ENCODE assay signal across 8 mouse cellular contexts in the genomic region with DNA sequence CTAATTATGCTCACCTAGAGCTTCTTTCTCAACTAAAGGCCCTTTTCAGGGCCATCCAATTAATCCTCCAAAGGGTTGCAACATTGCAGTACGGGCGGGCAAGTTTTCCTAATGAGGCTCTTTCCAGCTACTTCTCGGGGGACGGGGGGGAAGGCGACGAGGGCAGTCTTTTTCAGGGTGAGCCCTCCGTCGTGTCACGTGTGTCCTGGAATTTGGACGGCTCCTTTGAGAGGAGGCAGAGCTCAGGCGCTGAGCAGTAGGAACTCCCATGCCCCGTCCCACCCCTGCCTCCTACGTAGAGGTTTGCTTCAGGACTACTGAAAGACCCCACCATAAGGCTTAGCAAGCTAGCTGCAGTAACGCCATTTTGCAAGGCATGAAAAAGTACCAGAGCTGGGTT. TPM values are rescaled to one million over a fixed set of nuclear protein-coding genes. Genes with fewer than 3 reads are reported as not detected.
A peak's percentile ranks its signal among the peaks of the same experiment; 100 is the strongest.
DNase-seq lines count a peak whose midpoint lies in the region; ATAC-seq lines count a peak whose summit lies in the region.
"Not testable (repeated sequence)": the region's sequence is repeated elsewhere in the genome, so short reads cannot be mapped to it uniquely, and the experiment has no call there.
"Had no signal": no experiment of that assay in that cellular context is flagged by ENCODE, and none has a peak within 500 bp of the region (broad histone marks: within the 10 kb centered on the region; RNA-seq: fewer than 3 reads in every experiment).

No protein-coding gene starts in this region.

- not testable (repeated sequence) for H3K9ac ChIP-seq in embryonic facial prominence, embryonic 12.5 days; forebrain, embryonic 16.5 days (replicated peaks; ENCODE audit: low read depth, low read length); kidney, embryonic 16.5 days (replicated peaks; ENCODE audit: low read length); liver, embryonic 16.5 days (ENCODE audit: low read depth, low read length); midbrain, embryonic 14.5 days (replicated peaks; ENCODE audit: low read length); stomach, embryonic 14.5 days (replicated peaks; ENCODE audit: low read depth, low read length)

- not testable (repeated sequence) for H3K4me1 ChIP-seq in embryonic facial prominence, embryonic 12.5 days; forebrain, embryonic 16.5 days (replicated peaks; ENCODE audit: control insufficient read depth, insufficient read depth, low read length); hindbrain, embryonic 10.5 days (replicated peaks); kidney, embryonic 16.5 days (ENCODE audit: insufficient read depth, low read length); liver, embryonic 16.5 days (ENCODE audit: control insufficient read depth, low read depth, low read length); midbrain, embryonic 14.5 days (ENCODE audit: control insufficient read depth, insufficient read depth, low read length); stomach, embryonic 14.5 days (ENCODE audit: control insufficient read depth, insufficient read depth, low read length)

- peak overlapping the region; percentile 70 for H3K27ac ChIP-seq in embryonic facial prominence, embryonic 12.5 days
- H3K27ac ChIP-seq in forebrain, embryonic 16.5 days (ENCODE audit: low read length); kidney, embryonic 16.5 days (ENCODE audit: low read length); midbrain, embryonic 14.5 days (replicated peaks; ENCODE audit: low read depth, low read length): not testable (repeated sequence)
- peak overlapping the region; percentile 69; the same call in 1 of the 2 replicates for H3K27ac ChIP-seq in hindbrain, embryonic 10.5 days
- peak overlapping the region; percentile 75 for H3K27ac ChIP-seq in liver, embryonic 16.5 days (ENCODE audit: low read length)
- 0 out of 2 replicates have a peak overlapping the region, but pooled peaks have one; percentile 52 for H3K27ac ChIP-seq in stomach, embryonic 14.5 days (ENCODE audit: low read length)

- peak overlapping the region; percentile 24; the same call in 1 of the 2 replicates for H3K4me3 ChIP-seq in embryonic facial prominence, embryonic 12.5 days
- peak overlapping the region; percentile 21 for H3K4me3 ChIP-seq in forebrain, embryonic 16.5 days (replicated peaks; ENCODE audit: low read length)
- peak overlapping the region; percentile 39 for H3K4me3 ChIP-seq in hindbrain, embryonic 10.5 days
- H3K4me3 ChIP-seq in kidney, embryonic 16.5 days (ENCODE audit: low read length) = peak overlapping the region; percentile 20; the same call in 1 of the 2 replicates
- peak overlapping the region; percentile 29; the same call in 1 of the 2 replicates for H3K4me3 ChIP-seq in liver, embryonic 16.5 days (ENCODE audit: low read depth, low read length)
- H3K4me3 ChIP-seq in midbrain, embryonic 14.5 days (replicated peaks; ENCODE audit: low read depth, low read length); stomach, embryonic 14.5 days (ENCODE audit: low read depth, low read length): not testable (repeated sequence)

- WGBS in embryonic facial prominence, embryonic 12.5 days = 0% methylated on average over 14 of the region's 14 CpGs
- under 1% methylated on average over 11 of the region's 14 CpGs for WGBS in forebrain, embryonic 16.5 days
- WGBS in hindbrain, embryonic 10.5 days = 0% methylated on average over 14 of the region's 14 CpGs
- WGBS in kidney, embryonic 16.5 days = 0% methylated on average over 12 of the region's 14 CpGs
- under 1% methylated on average over 14 of the region's 14 CpGs for WGBS in liver, embryonic 16.5 days (ENCODE audit: insufficient replicate concordance)
- WGBS in midbrain, embryonic 14.5 days = 0% methylated on average over 13 of the region's 14 CpGs
- whole genome bisulfite sequencing in stomach, embryonic 14.5 days = 0% methylated on average over 12 of the region's 14 CpGs

- peak overlapping the region; percentile 43 for H3K4me2 ChIP-seq in embryonic facial prominence, embryonic 12.5 days (replicated peaks)
- H3K4me2 ChIP-seq in forebrain, embryonic 16.5 days (ENCODE audit: low read length) = peak overlapping the region; percentile 41
- H3K4me2 ChIP-seq in kidney, embryonic 16.5 days (replicated peaks; ENCODE audit: low read depth, low read length) = peak overlapping the region; percentile 42
- H3K4me2 ChIP-seq in liver, embryonic 16.5 days (ENCODE audit: low read depth, low read length) = peak overlapping the region; percentile 42; the same call in 1 of the 2 replicates
- H3K4me2 ChIP-seq in midbrain, embryonic 14.5 days (ENCODE audit: low read length) = peak overlapping the region; percentile 37
- H3K4me2 ChIP-seq in stomach, embryonic 14.5 days (replicated peaks; ENCODE audit: low read depth, low read length) = not testable (repeated sequence)

- DNase-seq in hindbrain, embryonic 10.5 days (ENCODE audit: low spot score); midbrain, embryonic 14.5 days: not testable (repeated sequence)

- 0 out of 2 replicates have a peak, but pooled peaks have one; percentile 25 for ATAC-seq in embryonic facial prominence, embryonic 12.5 days (ENCODE audit: insufficient number of reproducible peaks, insufficient read depth, low FRiP score, low TSS enrichment)
- ATAC-seq in forebrain, embryonic 16.5 days = peak; percentile 24
- peak; percentile 52; the same call in 1 of the 2 replicates for ATAC-seq in kidney, embryonic 16.5 days (ENCODE audit: low FRiP score, low TSS enrichment)
- ATAC-seq in liver, embryonic 16.5 days (ENCODE audit: low read depth) = peak; percentile 49
- ATAC-seq in midbrain, embryonic 14.5 days (ENCODE audit: low FRiP score, low TSS enrichment) = peak; percentile 31; the same call in 1 of the 2 replicates
- peak; percentile 69 for ATAC-seq in stomach, embryonic 14.5 days (ENCODE audit: insufficient number of reproducible peaks, insufficient read depth, low FRiP score, low read depth)

- not testable (repeated sequence) for H3K27me3 ChIP-seq in embryonic facial prominence, embryonic 12.5 days; forebrain, embryonic 16.5 days (replicated peaks; ENCODE audit: control insufficient read depth, insufficient read depth, low read length); hindbrain, embryonic 10.5 days (ENCODE audit: insufficient read depth, poor library complexity, severe bottlenecking); kidney, embryonic 16.5 days (ENCODE audit: insufficient read depth, low read length); liver, embryonic 16.5 days (ENCODE audit: control insufficient read depth, insufficient read depth, low read depth, low read length); midbrain, embryonic 14.5 days (ENCODE audit: control insufficient read depth, insufficient read depth, low read length); stomach, embryonic 14.5 days (ENCODE audit: control insufficient read depth, insufficient read depth, low read length)

- H3K9me3 ChIP-seq in embryonic facial prominence, embryonic 12.5 days; forebrain, embryonic 16.5 days (ENCODE audit: control insufficient read depth, low read length); hindbrain, embryonic 10.5 days; kidney, embryonic 16.5 days (ENCODE audit: low read length); liver, embryonic 16.5 days (replicated peaks; ENCODE audit: control insufficient read depth, low read length); midbrain, embryonic 14.5 days (ENCODE audit: control insufficient read depth, low read length); stomach, embryonic 14.5 days (ENCODE audit: control insufficient read depth, low read depth, low read length): not testable (repeated sequence)

- not testable (repeated sequence) for H3K36me3 ChIP-seq in embryonic facial prominence, embryonic 12.5 days; forebrain, embryonic 16.5 days (ENCODE audit: control insufficient read depth, insufficient read depth); hindbrain, embryonic 10.5 days; kidney, embryonic 16.5 days (ENCODE audit: insufficient read depth, low read length); liver, embryonic 16.5 days (ENCODE audit: control insufficient read depth, insufficient read depth); midbrain, embryonic 14.5 days (ENCODE audit: control insufficient read depth, insufficient read depth, low read length); stomach, embryonic 14.5 days (ENCODE audit: control insufficient read depth, insufficient read depth, low read length)

RNA-seq across cellular contexts. Expression of a gene that starts 0.5 kb away (rescaled TPM):
- polyA plus RNA-seq in embryonic facial prominence, embryonic 12.5 days (2016; fragmentation: Nextera tagmentation; extraction: Ambion mirVana) = not detected in 2 replicates
- polyA plus RNA-seq in forebrain, embryonic 16.5 days (2015; fragmentation: Nextera tagmentation; extraction: Ambion mirVana) = not detected in 2 replicates
- polyA plus RNA-seq in hindbrain, embryonic 10.5 days (2016; fragmentation: Nextera tagmentation; extraction: Ambion mirVana) = not detected in 2 replicates
- not detected in 2 replicates for polyA plus RNA-seq in kidney, embryonic 16.5 days (2015; fragmentation: Nextera tagmentation; extraction: Ambion mirVana)
- polyA plus RNA-seq in liver, embryonic 16.5 days (2015; fragmentation: Nextera tagmentation; extraction: Ambion mirVana) = not detected in 2 replicates
- polyA plus RNA-seq in midbrain, embryonic 14.5 days (2014; fragmentation: Nextera tagmentation; extraction: Ambion mirVana) = not detected in 2 replicates
- polyA plus RNA-seq in stomach, embryonic 14.5 days (2014; fragmentation: Nextera tagmentation; extraction: Ambion mirVana) = not detected in 2 replicates
- polyA plus RNA-seq: cortical plate, adult 2 months had no signal

RNA-seq across cellular contexts. Expression of a gene that starts 1.8 kb away (rescaled TPM):
- polyA plus RNA-seq in embryonic facial prominence, embryonic 12.5 days (2016; fragmentation: Nextera tagmentation; extraction: Ambion mirVana) = not detected in 2 replicates
- polyA plus RNA-seq in forebrain, embryonic 16.5 days (2015; fragmentation: Nextera tagmentation; extraction: Ambion mirVana) = not detected in 2 replicates
- polyA plus RNA-seq in hindbrain, embryonic 10.5 days (2016; fragmentation: Nextera tagmentation; extraction: Ambion mirVana) = 2.3 TPM in 1 of 2 replicates, not detected in the other
- polyA plus RNA-seq in kidney, embryonic 16.5 days (2015; fragmentation: Nextera tagmentation; extraction: Ambion mirVana) = 2.1 TPM in 1 of 2 replicates, not detected in the other
- 2.1 TPM in 1 of 2 replicates, not detected in the other for polyA plus RNA-seq in liver, embryonic 16.5 days (2015; fragmentation: Nextera tagmentation; extraction: Ambion mirVana)
- polyA plus RNA-seq in midbrain, embryonic 14.5 days (2014; fragmentation: Nextera tagmentation; extraction: Ambion mirVana) = not detected in 2 replicates
- polyA plus RNA-seq in stomach, embryonic 14.5 days (2014; fragmentation: Nextera tagmentation; extraction: Ambion mirVana) = not detected in 2 replicates
- polyA plus RNA-seq: cortical plate, adult 2 months had no signal

RNA-seq across cellular contexts. Expression of a gene that starts 2.1 kb away (rescaled TPM):
- 35.6 and 40.3 TPM in 2 replicates for polyA plus RNA-seq in embryonic facial prominence, embryonic 12.5 days (2016; fragmentation: Nextera tagmentation; extraction: Ambion mirVana)
- 7.9 and 8.0 TPM in 2 replicates for polyA plus RNA-seq in forebrain, embryonic 16.5 days (2015; fragmentation: Nextera tagmentation; extraction: Ambion mirVana)
- 18.9 and 20.9 TPM in 2 replicates for polyA plus RNA-seq in hindbrain, embryonic 10.5 days (2016; fragmentation: Nextera tagmentation; extraction: Ambion mirVana)
- polyA plus RNA-seq in kidney, embryonic 16.5 days (2015; fragmentation: Nextera tagmentation; extraction: Ambion mirVana) = 22.0 and 25.6 TPM in 2 replicates
- polyA plus RNA-seq in liver, embryonic 16.5 days (2015; fragmentation: Nextera tagmentation; extraction: Ambion mirVana) = 25.4 and 31.7 TPM in 2 replicates
- polyA plus RNA-seq in midbrain, embryonic 14.5 days (2014; fragmentation: Nextera tagmentation; extraction: Ambion mirVana) = 4.2 and 4.5 TPM in 2 replicates
- polyA plus RNA-seq in stomach, embryonic 14.5 days (2014; fragmentation: Nextera tagmentation; extraction: Ambion mirVana) = 17.5 and 19.7 TPM in 2 replicates

RNA-seq across cellular contexts. Expression of a gene that starts 19.9 kb away (rescaled TPM):
- 18.0 and 19.5 TPM in 2 replicates for polyA plus RNA-seq in embryonic facial prominence, embryonic 12.5 days (2016; fragmentation: Nextera tagmentation; extraction: Ambion mirVana)
- polyA plus RNA-seq in forebrain, embryonic 16.5 days (2015; fragmentation: Nextera tagmentation; extraction: Ambion mirVana) = 5.9 and 6.4 TPM in 2 replicates
- polyA plus RNA-seq in hindbrain, embryonic 10.5 days (2016; fragmentation: Nextera tagmentation; extraction: Ambion mirVana) = 9.7 and 10.0 TPM in 2 replicates
- 13.6 and 14.5 TPM in 2 replicates for polyA plus RNA-seq in kidney, embryonic 16.5 days (2015; fragmentation: Nextera tagmentation; extraction: Ambion mirVana)
- polyA plus RNA-seq in liver, embryonic 16.5 days (2015; fragmentation: Nextera tagmentation; extraction: Ambion mirVana) = 25.5 and 40.3 TPM in 2 replicates
- 5.7 and 9.6 TPM in 2 replicates for polyA plus RNA-seq in midbrain, embryonic 14.5 days (2014; fragmentation: Nextera tagmentation; extraction: Ambion mirVana)
- polyA plus RNA-seq in stomach, embryonic 14.5 days (2014; fragmentation: Nextera tagmentation; extraction: Ambion mirVana) = 18.2 and 28.4 TPM in 2 replicates

RNA-seq across cellular contexts. Expression of a gene that starts 21.2 kb away (rescaled TPM):
- polyA plus RNA-seq in embryonic facial prominence, embryonic 12.5 days (2016; fragmentation: Nextera tagmentation; extraction: Ambion mirVana) = 4,825 and 4,891 TPM in 2 replicates
- 1,189 and 1,296 TPM in 2 replicates for polyA plus RNA-seq in forebrain, embryonic 16.5 days (2015; fragmentation: Nextera tagmentation; extraction: Ambion mirVana)
- polyA plus RNA-seq in hindbrain, embryonic 10.5 days (2016; fragmentation: Nextera tagmentation; extraction: Ambion mirVana) = 6,234 and 6,449 TPM in 2 replicates
- polyA plus RNA-seq in kidney, embryonic 16.5 days (2015; fragmentation: Nextera tagmentation; extraction: Ambion mirVana) = 2,785 and 3,191 TPM in 2 replicates
- 3,914 and 4,206 TPM in 2 replicates for polyA plus RNA-seq in liver, embryonic 16.5 days (2015; fragmentation: Nextera tagmentation; extraction: Ambion mirVana)
- polyA plus RNA-seq in midbrain, embryonic 14.5 days (2014; fragmentation: Nextera tagmentation; extraction: Ambion mirVana) = 613 and 855 TPM in 2 replicates
- polyA plus RNA-seq in stomach, embryonic 14.5 days (2014; fragmentation: Nextera tagmentation; extraction: Ambion mirVana) = 3,565 and 4,516 TPM in 2 replicates
